Mouse (Mus musculus) kidney, adult 8-10 months (tissue): ENCODE results near the gene Gpc5.
"Not testable (repeated sequence)": the region's sequence is repeated elsewhere in the genome, so short reads cannot be mapped to it uniquely, and the experiment has no call there.

Experiments
- DNase-seq, 2 experiments: peaks; one replicate each; pipeline ENCODE4 v3.0.0; 2022

Gene Gpc5

DNA sequence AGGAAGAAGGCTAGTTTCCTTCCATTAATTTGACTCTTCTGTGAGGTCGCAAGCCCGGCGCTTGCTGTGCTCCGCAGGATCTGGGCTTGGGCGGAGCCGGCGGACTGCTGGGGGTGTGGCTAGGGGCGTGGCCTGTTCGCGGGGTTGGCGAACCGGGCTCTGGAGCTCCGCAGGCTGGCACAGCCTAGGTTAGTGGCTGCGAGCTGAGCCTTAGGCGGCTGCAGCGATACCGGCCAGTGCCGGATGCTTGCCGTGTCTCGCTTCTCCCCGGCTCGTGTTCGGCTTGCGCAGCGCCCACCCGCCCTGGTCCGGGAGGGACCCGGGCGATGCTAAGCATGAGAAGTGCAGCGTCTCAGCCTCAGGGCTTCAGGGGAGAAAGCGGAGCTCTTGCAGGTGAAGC, at the start of gene Gpc5:
Gene Gpc5, plus strand, starts transcription at position 135 of the 400 bp plus-strand sequence.
- DNase-seq, result peak; percentile 87 to 93

DNA sequence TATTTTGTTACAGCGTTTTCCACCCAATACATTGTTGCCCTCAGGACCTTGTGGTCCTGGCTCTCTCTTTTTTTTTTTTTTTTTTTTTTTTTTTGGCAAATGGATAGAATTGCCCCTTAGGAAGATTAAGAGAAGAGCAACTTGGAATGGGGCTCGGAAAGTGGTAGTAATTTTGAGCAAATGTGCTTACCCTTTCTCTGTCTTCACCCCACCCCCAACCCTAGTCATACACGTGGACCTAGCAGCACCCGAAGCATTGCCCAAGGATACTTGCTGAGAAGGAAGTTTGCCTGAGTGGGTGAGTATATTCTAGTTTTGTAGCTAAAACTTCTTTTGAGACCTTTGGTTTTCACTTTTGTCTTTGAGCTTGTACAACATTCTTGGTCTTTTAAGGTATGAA, 49.4 kb upstream of the Gpc5 start:
- no peak for DNase-seq

DNA sequence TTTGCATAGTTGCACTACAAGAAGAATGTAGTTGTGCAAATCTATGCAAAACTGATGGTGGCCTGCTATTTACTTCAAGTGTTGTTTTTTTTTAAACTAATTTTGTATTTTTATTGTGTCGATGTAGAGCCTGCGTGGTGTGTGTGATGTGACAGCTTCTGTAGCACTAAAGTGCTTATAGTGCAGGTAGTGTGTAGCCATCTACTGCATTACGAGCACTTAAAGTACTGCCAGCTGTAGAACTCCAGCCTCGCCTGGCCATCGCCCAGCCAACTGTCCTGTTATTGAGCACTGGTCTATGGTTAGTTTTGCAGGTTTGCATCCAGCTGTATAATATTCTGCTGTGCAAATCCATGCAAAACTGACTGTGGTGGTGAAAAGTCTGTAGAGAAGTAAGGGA, 48.0 kb upstream of the Gpc5 start:
- no peak for DNase-seq

DNA sequence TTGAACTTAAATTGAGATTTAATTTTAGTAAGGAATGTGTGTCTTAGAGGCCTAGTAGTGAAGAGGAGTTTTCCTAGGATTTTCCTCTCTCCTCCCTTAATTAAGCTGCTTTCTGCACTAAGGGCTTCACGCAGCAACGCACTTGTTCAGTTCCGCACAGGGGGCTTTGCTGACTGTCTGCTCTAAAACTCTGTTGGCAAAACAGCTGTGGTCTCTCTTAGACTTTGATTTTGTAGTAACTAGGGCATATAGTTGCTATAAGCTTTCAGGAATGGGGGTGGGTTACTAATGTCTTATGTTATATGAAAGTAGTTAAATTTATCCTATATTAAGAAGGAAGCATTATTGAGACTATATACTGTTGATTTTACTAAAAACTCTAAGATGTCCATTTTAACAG, 46.3 kb upstream of the Gpc5 start:
- no peak for DNase-seq

DNA sequence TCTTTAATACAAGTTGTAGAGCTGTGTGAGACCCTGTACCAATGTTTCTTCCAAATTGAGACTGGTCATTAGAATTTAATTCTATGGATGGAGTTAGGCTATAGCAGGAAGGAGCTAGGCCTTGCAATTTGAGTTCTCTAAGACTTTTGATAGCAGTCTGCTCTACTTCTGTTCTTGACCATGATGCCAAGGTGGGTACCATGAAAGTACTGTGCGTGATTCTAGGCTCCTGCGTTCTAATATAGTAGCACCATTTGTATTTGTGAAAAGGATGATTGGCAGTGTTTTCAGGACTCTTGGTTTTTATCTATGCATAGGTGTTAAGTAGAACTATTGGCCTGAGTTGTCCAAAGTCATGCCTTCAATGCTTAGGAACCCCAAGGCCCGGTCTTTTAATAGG, 44.7 kb upstream of the Gpc5 start:
- no peak for DNase-seq

DNA sequence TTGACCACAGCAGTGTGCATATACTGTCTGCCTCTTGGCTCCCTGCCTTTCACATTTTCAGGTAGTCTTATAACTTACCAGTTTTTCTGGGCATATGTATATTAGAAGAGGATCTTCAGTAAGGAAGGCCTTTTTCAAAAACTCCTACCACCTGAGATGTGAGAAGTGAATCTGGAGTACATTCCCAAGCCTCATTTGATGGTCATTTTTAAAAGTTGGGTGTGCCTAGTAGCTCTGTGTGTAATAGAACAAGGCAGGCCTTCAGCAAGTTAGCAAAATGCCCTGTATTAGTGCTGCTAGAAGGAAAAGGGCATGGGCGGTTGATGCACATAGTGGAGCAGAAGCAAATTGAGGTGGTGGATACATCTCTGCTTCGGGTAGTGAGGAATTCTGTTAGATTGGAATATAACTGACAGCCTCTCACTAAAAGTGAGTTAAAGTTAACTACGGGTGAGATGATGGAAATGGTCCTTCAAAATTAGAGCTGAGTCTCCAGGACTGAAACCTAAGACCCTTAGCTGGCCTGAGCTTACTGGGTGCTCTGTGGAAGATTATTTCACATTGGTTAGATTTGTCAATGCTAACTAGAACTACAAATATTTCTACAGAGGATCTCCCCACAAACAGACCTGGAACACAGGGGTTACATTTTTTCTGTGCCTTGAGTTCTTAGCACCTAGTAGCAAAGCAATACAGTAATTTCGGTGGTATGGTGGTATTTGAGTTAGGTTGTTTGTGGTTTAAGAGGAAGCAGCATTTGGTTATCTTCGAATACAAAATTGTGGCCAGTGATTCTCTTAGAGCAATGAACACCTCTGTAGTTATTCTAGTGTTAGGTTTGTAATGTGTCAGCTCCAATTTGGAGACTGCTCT, 43.8 kb upstream of the Gpc5 start:
- DNase-seq, result no peak

DNA sequence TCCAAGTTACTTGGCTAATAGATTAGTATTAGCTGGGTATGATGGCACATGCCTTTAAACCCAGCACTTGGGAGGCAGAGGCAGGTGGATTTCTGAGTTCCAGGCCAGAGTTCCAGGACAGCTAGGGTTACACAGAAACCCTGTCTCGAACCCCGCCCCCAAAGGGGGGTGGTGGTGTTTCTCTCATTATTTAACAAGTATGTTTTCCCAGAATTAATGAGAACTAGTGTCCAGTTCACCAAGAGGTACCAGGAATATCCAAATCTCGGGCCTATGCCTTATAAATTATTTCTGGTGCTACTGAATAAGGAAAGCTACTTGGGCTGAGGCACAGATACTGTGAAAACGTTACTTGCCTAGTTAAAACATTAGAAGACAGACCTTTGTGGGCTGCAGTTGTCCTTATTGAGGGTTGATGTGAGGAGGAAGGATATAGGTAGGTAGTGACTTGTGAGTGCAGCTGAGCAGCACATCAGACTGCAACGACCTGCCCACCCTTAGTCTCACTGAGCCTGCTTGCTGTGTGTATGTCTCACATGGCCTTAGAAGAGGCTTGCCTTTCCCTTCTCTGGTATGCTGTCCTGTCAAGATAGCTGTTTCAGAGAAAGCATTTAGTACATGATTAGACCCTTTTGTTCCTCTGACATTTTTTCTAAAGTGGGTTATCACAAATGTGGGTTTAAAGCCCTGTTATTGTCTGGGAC, 43.0 kb upstream of the Gpc5 start:
- no peak for DNase-seq

DNA sequence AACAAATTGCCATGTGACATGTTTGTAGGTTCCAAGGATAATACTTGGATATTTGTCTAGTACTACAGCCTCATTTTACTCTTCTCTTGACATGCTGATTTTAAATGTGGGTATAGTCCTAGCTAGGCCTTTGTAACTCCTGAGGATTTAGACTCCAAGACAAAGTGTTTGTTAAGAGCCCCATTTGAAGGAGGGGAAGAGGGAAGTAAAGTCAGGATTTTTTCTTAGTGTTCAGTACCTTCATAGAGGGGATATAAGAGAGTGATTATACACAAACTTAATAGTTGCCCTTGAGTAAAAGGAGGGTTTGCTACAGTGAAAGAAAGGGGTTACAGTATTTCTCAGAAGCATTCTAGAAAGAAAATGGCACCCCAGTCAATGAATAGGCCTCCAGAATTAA, 42.2 kb upstream of the Gpc5 start:
- DNase-seq, result no peak

DNA sequence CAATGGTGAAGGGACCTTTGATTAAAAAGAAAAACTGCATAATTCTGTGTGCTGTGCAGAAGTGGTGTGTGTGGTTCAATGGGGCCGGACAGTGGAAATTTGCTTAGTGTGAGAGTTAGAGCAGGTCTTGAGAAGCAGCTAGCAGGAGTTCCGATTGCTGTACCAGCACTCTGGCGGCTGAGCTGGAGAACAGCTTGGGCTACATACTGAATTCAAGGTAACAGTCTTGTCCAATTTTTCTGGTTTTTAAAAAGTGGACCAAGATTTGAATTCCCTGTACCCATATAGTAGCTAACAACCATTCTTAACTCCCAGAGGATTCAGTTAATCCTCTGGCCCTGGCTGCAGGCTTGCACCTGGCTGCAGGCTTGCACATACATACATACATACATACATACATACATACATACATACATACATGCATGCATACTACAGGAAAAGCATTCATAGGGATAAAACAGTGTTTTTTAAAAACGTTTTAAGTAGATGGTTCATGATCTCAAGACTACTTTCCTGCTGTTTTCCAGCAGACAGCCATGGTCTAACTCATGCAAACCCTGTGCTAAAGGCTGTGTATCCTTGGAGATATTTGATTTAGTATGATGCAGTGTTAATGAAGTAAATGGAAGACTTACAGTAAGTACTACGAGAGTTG, 40.8 kb upstream of the Gpc5 start:
- no peak for DNase-seq

DNA sequence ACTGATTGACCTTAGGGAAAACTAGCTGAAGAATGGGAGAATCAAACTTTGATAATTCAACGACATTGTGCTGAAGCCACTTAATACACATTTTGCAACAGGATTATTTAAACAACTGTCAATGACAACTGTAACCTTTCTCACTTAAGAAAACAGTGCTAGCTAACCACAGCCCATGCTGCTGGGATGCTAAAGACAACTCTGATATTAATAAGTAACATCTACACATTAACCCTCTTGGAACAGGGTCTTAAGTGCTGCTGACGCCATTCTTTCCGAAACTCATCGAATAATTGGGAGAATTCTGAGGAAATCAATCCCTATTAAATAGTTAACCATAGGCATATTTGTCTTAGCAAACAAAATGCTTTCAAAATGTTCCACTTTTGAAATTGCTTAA, 39.6 kb upstream of the Gpc5 start:
- no peak for DNase-seq

DNA sequence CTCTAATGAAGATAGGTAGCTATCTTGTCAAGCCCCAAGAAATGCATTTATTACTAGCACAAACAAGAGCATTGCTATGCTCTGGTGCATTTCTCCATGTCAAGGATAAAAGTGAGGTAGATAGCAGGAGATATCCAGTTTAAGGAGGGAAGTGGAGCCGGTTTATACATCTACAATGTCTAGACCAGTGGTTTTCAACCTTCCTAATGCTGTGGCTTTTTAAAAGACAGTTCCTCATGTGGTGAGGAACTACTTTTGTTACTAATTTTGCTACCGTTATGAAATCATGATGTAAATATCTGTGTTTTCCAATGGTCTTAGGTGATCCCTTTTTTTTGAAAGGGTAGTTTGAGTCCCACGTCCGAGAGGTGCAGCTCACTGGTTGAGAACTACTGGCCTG, 37.8 kb upstream of the Gpc5 start:
- no peak for DNase-seq

DNA sequence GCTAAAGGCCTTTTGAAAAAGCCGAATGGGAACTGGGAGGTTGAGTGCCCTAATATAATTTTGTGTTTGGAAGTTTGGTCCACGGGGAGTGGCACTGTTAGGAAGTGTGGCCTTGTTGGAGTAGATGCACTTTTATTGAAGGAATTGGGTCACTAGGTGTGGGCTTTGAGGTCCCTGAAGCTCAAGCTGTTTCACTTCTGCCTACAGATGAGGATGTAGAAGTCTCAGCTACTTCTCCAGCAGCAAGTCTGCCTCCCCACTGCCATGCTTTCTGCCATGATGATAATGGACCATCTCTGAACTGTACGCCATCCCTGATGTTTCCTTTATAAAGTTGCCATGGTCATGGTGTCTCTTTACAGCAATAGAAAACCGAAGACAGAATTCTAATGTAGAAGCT, 34.5 kb upstream of the Gpc5 start:
- DNase-seq, result no peak

DNA sequence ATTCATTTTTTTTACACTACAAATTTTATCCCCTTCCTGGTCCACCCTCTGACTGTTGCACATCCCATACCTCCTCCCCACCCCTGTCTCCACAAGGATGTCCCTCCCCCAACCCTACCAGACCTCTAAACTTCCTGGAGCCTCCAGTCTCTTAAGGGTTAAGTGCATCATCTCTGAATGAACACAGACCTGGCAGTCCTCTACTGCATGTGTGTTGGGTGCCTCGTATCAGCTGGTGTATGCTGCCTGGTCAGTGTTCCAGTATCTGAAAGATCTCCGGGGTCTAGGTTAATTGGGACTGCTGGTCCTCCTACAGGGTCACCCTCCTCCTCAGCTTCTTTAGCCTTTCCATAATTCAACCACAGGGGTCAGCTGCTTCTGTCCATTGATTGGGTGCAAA, 25.9 kb upstream of the Gpc5 start:
- DNase-seq, result not testable (repeated sequence)

DNA sequence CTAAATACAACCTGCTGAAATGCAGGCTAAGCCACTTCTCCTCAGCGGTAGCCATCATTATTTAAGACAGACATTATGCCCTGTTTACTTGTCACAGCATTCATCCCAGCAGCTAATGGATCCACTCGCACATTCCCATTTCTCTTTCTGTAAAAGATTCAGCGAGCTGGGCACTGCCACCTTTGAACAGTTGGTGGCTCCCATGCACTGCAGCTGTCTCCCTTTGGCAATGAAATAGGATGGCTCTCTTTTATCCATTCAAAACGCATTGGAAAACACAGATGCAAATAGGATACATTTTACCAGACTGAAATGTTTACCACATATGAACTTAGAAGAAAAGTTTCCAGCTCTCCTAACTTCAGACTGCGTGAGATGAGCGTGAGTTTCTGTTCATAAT, 21.5 kb upstream of the Gpc5 start:
- peak; percentile 12 to 49 for DNase-seq

DNA sequence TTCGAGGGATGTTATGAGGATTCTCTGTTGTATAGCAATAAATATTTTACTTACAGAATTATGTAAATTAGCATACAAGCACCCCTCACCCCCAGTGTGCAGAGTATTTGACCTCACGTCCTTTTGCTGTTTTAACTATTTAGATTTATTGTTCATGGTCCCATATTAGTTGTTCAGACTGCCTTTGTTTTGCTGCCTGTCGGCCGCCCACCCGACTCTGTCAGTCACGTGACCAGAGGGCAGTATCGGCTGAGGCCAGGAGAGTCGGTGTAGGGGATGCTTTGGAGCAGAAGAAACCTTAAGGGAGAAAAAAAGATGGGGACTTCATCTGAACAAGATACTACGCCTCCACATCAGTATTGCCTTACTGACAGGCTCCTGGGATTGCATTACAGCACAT, 14.7 kb upstream of the Gpc5 start:
- DNase-seq, result no peak

DNA sequence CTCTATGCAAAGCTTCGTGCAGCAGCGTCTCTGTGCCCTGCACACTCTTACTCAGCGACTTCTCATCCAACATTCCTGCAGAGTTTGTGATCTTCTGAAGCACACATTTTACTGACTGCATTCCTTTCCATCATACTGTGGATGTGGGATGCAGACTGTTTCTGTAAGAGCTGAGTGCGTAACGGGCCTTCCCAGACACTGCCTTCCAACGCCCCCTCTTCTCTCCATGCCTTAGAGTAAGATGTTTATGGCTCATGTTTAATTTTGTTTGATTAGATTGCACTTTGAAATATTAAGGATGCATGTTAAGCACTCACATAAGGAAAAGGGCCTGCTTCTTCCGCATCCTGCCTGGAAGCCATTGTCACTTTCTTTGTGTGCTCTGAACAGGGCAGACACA, 14.0 kb upstream of the Gpc5 start:
- DNase-seq, result no peak

DNA sequence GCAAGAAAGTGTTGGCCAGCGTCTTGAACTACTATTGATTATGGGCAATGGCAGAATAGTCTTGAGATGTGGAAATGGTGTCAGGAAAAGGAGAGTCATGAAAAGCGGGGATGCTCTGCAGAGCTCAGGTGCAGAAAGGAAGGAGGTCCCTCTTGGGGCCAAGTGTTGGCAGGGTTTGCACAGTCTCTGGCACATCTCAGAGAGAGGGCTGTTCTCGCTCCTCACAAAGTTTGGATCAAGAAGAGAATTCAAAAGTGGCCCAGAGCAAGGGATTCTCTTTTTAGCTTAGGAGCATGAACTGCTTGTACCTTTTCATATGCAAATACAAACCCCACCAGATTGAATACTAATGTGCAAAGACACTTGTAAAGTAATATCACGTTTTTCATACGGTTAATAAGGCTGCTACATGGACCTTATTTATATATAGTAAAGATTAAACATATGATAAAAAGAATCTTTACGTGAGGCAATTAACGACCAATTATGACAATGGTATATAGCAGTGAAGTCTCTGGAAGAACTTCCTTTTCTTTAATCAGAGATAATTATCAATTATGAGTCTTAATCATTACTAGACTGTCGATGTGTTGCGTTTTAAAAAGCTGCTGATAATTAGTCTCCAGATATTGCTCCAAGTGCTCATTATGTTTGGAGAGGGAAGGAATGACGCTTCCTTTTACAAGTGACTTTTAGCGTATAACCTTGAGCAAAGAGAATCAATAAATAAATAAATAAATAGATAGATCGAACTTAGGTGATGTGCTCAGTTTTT, 10.1 kb upstream of the Gpc5 start:
- no peak for DNase-seq

DNA sequence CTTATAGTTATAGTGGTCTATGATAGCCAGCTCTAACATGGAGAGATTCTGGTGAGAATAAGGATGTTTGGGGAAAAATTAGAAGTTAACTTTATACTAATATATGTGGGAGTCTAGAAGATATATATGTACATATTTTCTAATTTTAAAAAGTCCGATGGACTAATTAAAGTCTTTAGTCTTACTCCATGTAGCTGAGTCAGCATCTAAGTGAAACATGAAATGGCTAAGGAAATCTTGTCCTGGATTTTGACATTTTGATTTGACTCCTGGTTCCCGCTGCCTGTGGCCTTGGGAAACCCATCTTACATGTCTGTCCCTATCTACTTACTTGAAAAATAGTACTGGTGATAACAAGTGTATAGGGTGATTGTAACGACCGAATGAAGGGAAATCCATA, 1.5 kb upstream of the Gpc5 start:
- no peak for DNase-seq

DNA sequence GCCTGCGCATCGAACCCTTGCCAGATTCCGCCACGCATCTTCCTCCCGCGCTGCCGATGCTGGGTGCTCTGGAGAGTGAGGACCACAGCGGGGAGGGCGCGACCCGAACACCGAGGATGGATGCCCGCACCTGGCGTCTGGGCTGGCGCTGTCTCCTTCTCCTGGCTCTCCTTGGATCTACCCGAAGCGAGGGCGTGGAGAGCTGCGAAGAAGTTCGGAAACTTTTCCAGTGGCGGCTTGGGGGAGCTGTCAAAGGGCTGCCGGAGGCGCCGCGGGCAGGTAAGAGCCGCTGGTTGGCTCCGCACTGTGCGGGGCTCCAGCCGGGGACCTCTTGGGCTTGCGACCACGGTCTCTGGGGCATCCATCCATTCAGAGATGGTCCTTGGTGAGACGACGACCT, 495 bp downstream of the Gpc5 start:
- DNase-seq, result peak in 1 of 2 experiments; percentile 6

DNA sequence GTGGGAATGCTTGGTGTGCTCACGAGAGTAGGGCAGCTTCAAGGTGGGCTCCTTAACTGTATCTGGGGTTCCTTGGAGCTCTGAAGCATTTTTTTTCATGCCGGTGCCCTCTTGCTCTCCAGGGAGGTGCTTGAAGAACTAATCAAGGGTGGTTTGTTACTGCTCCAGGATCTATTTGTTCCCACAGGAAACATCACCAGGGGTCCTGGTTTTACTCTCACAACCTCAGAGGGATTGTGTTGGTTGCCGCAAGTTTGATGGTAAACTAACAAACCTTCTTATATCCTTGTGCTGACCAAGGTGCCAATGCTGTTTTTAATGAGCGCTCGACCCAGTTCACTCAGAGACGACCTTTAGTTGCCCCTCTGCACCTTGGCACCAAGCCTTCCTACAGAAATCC, 937 bp downstream of the Gpc5 start:
- DNase-seq, result no peak

DNA sequence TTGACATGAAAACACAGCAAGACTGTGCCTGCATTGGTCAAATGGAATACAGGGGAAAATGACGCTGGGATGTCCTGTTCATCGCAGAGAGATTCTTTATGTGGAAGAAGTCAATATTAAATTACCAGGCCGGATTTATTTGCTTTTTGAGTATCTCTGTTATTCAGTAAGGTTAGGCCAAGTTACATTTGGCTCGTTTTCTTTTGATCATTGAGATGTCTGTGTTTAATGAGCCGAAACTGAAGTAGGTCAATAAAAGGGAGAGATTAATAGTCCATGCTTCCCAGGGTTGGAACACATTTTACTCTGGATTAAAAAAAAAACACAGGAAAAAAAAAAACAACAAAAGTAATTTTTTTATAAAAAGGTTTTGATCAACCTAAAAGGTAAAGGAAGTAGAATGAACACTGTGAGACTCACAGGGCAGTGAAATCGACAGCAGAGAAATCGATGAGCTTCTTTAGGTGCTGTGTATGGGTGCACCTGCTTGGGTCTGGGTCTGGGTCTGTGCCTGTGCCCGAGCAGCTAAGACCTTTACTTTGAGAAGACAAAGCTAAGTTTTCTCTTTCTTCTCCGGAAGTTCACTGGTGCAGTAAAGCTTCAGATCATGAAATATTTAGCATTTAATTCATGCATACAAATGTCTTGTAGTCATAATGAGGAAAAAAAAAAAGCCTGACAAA, 8.7 kb downstream of the Gpc5 start:
- no peak for DNase-seq

DNA sequence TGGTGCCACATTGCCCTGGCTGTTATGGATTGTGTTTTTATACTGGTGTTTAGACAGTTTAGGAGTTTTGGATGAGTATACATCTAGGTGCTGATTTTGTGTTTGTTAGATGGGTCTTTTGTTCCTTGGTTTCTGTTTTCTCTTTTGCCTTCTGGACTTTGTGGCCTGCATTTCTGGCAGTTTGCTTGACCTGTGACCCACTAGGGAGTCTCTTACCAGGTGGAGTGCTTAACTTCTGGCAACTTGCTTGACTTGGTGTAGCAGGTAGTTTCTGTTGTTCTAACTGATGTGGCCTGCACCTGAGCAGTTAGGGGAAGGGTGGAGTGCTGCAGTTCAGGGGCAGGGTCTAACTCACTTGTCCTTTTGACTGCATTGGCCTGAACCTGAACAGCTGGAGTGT, 14.3 kb downstream of the Gpc5 start:
- peak; percentile 14 to 31 for DNase-seq

DNA sequence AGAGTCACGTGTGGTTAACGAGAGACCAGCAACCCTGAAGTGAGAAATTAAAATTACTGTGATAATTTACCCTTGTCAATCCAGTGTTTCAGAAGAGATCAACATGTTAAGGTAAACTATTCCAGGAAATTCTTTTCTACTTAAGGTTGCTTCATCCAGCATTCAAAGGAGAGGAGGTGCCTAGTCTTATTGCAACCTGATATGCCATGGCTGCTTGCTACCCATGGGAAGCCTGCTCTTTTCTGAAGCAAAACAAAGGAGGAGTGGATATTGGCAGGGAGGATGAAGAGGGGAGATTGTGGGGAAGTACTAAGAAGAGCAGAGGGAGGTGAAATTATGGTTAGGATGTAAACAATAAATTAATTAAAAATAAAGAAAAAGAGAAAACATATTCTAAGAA, 15.5 kb downstream of the Gpc5 start:
- no peak for DNase-seq
